8 mouse cellular contexts compared by ENCODE assay signal in genomic region chr19:46517529-46518351, GRCm38 (mm10). TPM values are rescaled to one million over a fixed set of nuclear protein-coding genes. Genes with fewer than 3 reads are reported as not detected.
DNase-seq lines count a peak whose midpoint lies in the region; ATAC-seq and TF ChIP-seq lines count a peak whose summit lies in the region.

No protein-coding gene starts in this region.

- no peak for TF ChIP-seq EP300 in ES-Bruce4 (IDR thresholded peaks at IDR 0.05; ENCODE audit: insufficient read depth, low read depth, low read length)

- no peak for TF ChIP-seq POLR2A in ES-Bruce4 (IDR thresholded peaks at IDR 0.05; ENCODE audit: insufficient read depth, low read length)

- no peak for TF ChIP-seq CTCF in gastrocnemius, adult 2 months (IDR thresholded peaks at IDR 0.05)
- TF ChIP-seq CTCF in ES-Bruce4 (IDR thresholded peaks at IDR 0.05; ENCODE audit: low read depth, low read length): no peak

- peak overlapping the region; percentile 68 for H3K27ac ChIP-seq in gastrocnemius, adult 2 months
- peak overlapping the region; percentile 10; the same call in 1 of the 2 replicates for H3K27ac ChIP-seq in ES-Bruce4 (ENCODE audit: insufficient read depth, low read length)
- H3K27ac ChIP-seq in hindbrain, embryonic 14.5 days: 0 out of 2 replicates have a peak overlapping the region, but pooled peaks have one; percentile 2

- H3K9ac ChIP-seq in ES-Bruce4 (ENCODE audit: low read depth, poor library complexity, severe bottlenecking): peak overlapping the region; percentile 20
- no peak overlapping the region for H3K9ac ChIP-seq in hindbrain, embryonic 14.5 days

- peak; percentile 26 for DNase-seq in gastrocnemius, adult 2 months
- no peak for DNase-seq in gastrocnemius, postnatal 25 days
- DNase-seq in hindbrain, embryonic 14.5 days (ENCODE audit: low spot score): no peak
- DNase-seq in lung, postnatal 4 days: peak; percentile 36 to 76
- no peak for DNase-seq in left cerebral cortex, adult 9 months (ENCODE audit: low spot score in 2 of 2)
- DNase-seq in ovary, postnatal 10 days (ENCODE audit: low spot score): no peak

- no peaks in the 10 kb centered on the region for H3K9me3 ChIP-seq in ES-Bruce4 (replicated peaks; ENCODE audit: control insufficient read depth, insufficient read depth, low read length, poor library complexity, severe bottlenecking)
- no peaks in the 10 kb centered on the region for H3K9me3 ChIP-seq in hindbrain, embryonic 14.5 days (ENCODE audit: control insufficient read depth, low read length)

- intact Hi-C loops in gastrocnemius, adult 2 months (cut with DNase I): no loop called here

- peaks cover 12% of the 10 kb centered on the region for H3K4me1 ChIP-seq in ES-Bruce4 (ENCODE audit: control insufficient read depth, insufficient read depth, low read length)
- H3K4me1 ChIP-seq in hindbrain, embryonic 14.5 days (replicated peaks; ENCODE audit: control insufficient read depth, insufficient read depth, low read length): peaks cover 23% of the 10 kb centered on the region

- peak overlapping the region; percentile 37 for H3K4me2 ChIP-seq in hindbrain, embryonic 14.5 days (replicated peaks)

- H3K36me3 ChIP-seq in ES-Bruce4 (ENCODE audit: control insufficient read depth, insufficient read depth, low read length, poor library complexity, severe bottlenecking): peaks cover 15% of the 10 kb centered on the region
- H3K36me3 ChIP-seq in hindbrain, embryonic 14.5 days (replicated peaks; ENCODE audit: control insufficient read depth, insufficient read depth): peaks cover 46% of the 10 kb centered on the region

- no peak overlapping the region; the same call in 1 of the 2 replicates for H3K4me3 ChIP-seq in gastrocnemius, adult 2 months
- H3K4me3 ChIP-seq in ES-Bruce4 (ENCODE audit: low read depth, low read length): no peak overlapping the region
- H3K4me3 ChIP-seq in hindbrain, embryonic 14.5 days (replicated peaks; ENCODE audit: low read length): no peak overlapping the region

- WGBS in hindbrain, embryonic 14.5 days: 34% methylated on average over 11 of the region's 14 CpGs

- no peaks in the 10 kb centered on the region for H3K27me3 ChIP-seq in ES-Bruce4 (ENCODE audit: control insufficient read depth, insufficient read depth, low read length, poor library complexity, severe bottlenecking)
- no peaks in the 10 kb centered on the region for H3K27me3 ChIP-seq in hindbrain, embryonic 14.5 days (ENCODE audit: control insufficient read depth, insufficient read depth, low read length)

- peak; percentile 38; the same call in 1 of the 2 replicates for ATAC-seq in hindbrain, embryonic 14.5 days (ENCODE audit: low FRiP score)
- no peak for ATAC-seq in erythroblast, adult 5-6 weeks (replicated peaks; ENCODE audit: low FRiP score, poor library complexity, severe bottlenecking)

RNA-seq across cellular contexts. Expression of gene Trim8, which starts 16.2 kb away (rescaled TPM):
- 10 to 100 TPM; 20.2 to 20.7 TPM for total RNA-seq in gastrocnemius, adult 2 months (2021)
- 10 to 100 TPM; 19.1 to 20.6 TPM for total RNA-seq in gastrocnemius, postnatal 25 days (2021)
- polyA plus RNA-seq in ES-Bruce4 (2011; ENCODE audit: insufficient read depth, insufficient read length, low read depth, missing spikeins): 14.2 and 16.3 TPM in 2 replicates
- 37.5 and 39.4 TPM in 2 replicates for polyA plus RNA-seq in hindbrain, embryonic 14.5 days (2014; fragmentation: Nextera tagmentation; extraction: Ambion mirVana)
- 5.4 and 6.1 TPM in 2 replicates for total RNA-seq in erythroblast, adult 5-6 weeks (2015; ENCODE audit: low replicate concordance)
- total RNA-seq in erythroblast, adult 5-6 weeks (2017; ENCODE audit: low replicate concordance): 2.0 and 6.4 TPM in 2 replicates

RNA-seq across cellular contexts. Expression of gene Arl3, which starts 55.3 kb away (rescaled TPM):
- 10 to 100 TPM; 64.0 to 67.7 TPM for total RNA-seq in gastrocnemius, adult 2 months (2021)
- total RNA-seq in gastrocnemius, postnatal 25 days (2021): 10 to 100 TPM; 49.6 to 55.8 TPM
- 91.4 and 95.8 TPM in 2 replicates for polyA plus RNA-seq in ES-Bruce4 (2011; ENCODE audit: insufficient read depth, insufficient read length, low read depth, missing spikeins)
- polyA plus RNA-seq in hindbrain, embryonic 14.5 days (2014; fragmentation: Nextera tagmentation; extraction: Ambion mirVana): 130 and 141 TPM in 2 replicates
- total RNA-seq in erythroblast, adult 5-6 weeks (2015; ENCODE audit: low replicate concordance): 4.2 and 5.9 TPM in 2 replicates
- 3.2 and 4.2 TPM in 2 replicates for total RNA-seq in erythroblast, adult 5-6 weeks (2017; ENCODE audit: low replicate concordance)

RNA-seq across cellular contexts. Expression of gene Sfxn2, which starts 55.4 kb away (rescaled TPM):
- 1 to 10 TPM; 3.2 to 3.7 TPM for total RNA-seq in gastrocnemius, adult 2 months (2021)
- total RNA-seq in gastrocnemius, postnatal 25 days (2021): 1 to 10 TPM; 2.8 TPM
- polyA plus RNA-seq in ES-Bruce4 (2011; ENCODE audit: insufficient read depth, insufficient read length, low read depth, missing spikeins): 6.0 and 7.3 TPM in 2 replicates
- polyA plus RNA-seq in hindbrain, embryonic 14.5 days (2014; fragmentation: Nextera tagmentation; extraction: Ambion mirVana): 7.2 and 8.4 TPM in 2 replicates
- total RNA-seq in erythroblast, adult 5-6 weeks (2015; ENCODE audit: low replicate concordance): 1.9 TPM in 2 replicates
- total RNA-seq in erythroblast, adult 5-6 weeks (2017; ENCODE audit: low replicate concordance): 2.9 and 3.9 TPM in 2 replicates

Comparison
In these comparisons a context has a peak if more than half of its experiments do, and no peak if none do; other contexts are left out.
1. DNase-seq: peak in gastrocnemius, adult 2 months (single experiment) and lung, postnatal 4 days (2 of 2); none in gastrocnemius, postnatal 25 days (single experiment), hindbrain, embryonic 14.5 days (single experiment), left cerebral cortex, adult 9 months (0 of 2) and ovary, postnatal 10 days (single experiment).
2. H3K27ac ChIP-seq: peak in every context shown above with its lines; median percentile 68 in gastrocnemius, adult 2 months; 10 in ES-Bruce4; 2 in hindbrain, embryonic 14.5 days.
3. RNA of gene Arl3, which starts 55.3 kb away (total RNA-seq): 64.0 to 67.7 TPM in gastrocnemius, adult 2 months and 49.6 to 55.8 TPM in gastrocnemius, postnatal 25 days; 3.2 to 5.9 TPM in erythroblast, adult 5-6 weeks; every median in the first group is over 4 times any median in the second.